ENCODE assay signal across 8 mouse cellular contexts in the genomic region with DNA sequence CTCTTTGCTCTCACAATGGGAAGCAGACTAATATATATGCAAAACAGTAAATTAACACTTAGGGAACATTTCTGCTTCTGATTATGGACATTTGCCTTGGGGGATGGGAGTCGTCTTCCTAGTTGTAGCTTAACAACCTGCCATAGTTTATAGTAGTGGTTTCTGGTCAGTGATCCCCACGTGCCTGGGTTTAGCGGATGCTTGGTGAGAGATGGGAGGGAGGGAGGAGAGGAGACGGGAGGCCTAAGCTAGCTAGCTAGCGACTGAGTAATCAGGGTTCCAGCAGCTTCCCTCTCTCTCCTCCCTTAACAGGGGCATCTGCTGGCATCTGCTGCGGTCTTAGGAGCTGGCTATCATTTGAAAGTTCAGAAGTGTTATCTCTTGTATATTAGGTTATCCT. TPM values are rescaled to one million over a fixed set of nuclear protein-coding genes. Genes with fewer than 3 reads are reported as not detected.
DNase-seq lines count a peak whose midpoint lies in the region; ATAC-seq and TF ChIP-seq lines count a peak whose summit lies in the region.

No protein-coding gene starts in this region.

- H3K27me3 ChIP-seq in cerebellum, adult 2 months (ENCODE audit: control insufficient read depth, insufficient read depth, low read length) = no peaks in the 10 kb centered on the region
- no peaks in the 10 kb centered on the region for H3K27me3 ChIP-seq in hindbrain, embryonic 10.5 days (ENCODE audit: insufficient read depth, poor library complexity, severe bottlenecking)
- H3K27me3 ChIP-seq in hindbrain, embryonic 14.5 days (ENCODE audit: control insufficient read depth, insufficient read depth, low read length) = no peaks in the 10 kb centered on the region
- no peaks in the 10 kb centered on the region for H3K27me3 ChIP-seq in embryonic facial prominence, embryonic 10.5 days (replicated peaks; ENCODE audit: low read depth, poor library complexity, severe bottlenecking)
- H3K27me3 ChIP-seq in kidney, embryonic 15.5 days = no peaks in the 10 kb centered on the region
- H3K27me3 ChIP-seq in liver, embryonic 12.5 days (replicated peaks) = no peaks in the 10 kb centered on the region

- H3K36me3 ChIP-seq in hindbrain, embryonic 10.5 days = no peaks in the 10 kb centered on the region
- no peaks in the 10 kb centered on the region for H3K36me3 ChIP-seq in hindbrain, embryonic 14.5 days (replicated peaks; ENCODE audit: control insufficient read depth, insufficient read depth)
- H3K36me3 ChIP-seq in embryonic facial prominence, embryonic 10.5 days (replicated peaks) = no peaks in the 10 kb centered on the region
- H3K36me3 ChIP-seq in kidney, embryonic 15.5 days = no peaks in the 10 kb centered on the region
- H3K36me3 ChIP-seq in liver, embryonic 12.5 days = no peaks in the 10 kb centered on the region

- ATAC-seq in hindbrain, embryonic 14.5 days (ENCODE audit: low FRiP score) = no peak
- ATAC-seq in kidney, embryonic 15.5 days (replicated peaks; ENCODE audit: low FRiP score) = no peak
- ATAC-seq in liver, embryonic 12.5 days = no peak

- WGBS in cerebellum, adult 2 months = 23% methylated on average over 6 of the region's 6 CpGs
- WGBS in hindbrain, embryonic 10.5 days = 43% methylated on average over 6 of the region's 6 CpGs
- WGBS in hindbrain, embryonic 14.5 days = 28% methylated on average over 6 of the region's 6 CpGs
- WGBS in embryonic facial prominence, embryonic 10.5 days = 37% methylated on average over 6 of the region's 6 CpGs
- WGBS in kidney, embryonic 15.5 days = 23% methylated on average over 6 of the region's 6 CpGs
- 30% methylated on average over 6 of the region's 6 CpGs for WGBS in liver, embryonic 12.5 days (ENCODE audit: insufficient replicate concordance)

- no peak overlapping the region for H3K4me3 ChIP-seq in cerebellum, adult 2 months (replicated peaks; ENCODE audit: insufficient read depth, low read depth, low read length)
- H3K4me3 ChIP-seq in hindbrain, embryonic 10.5 days = no peak overlapping the region
- no peak overlapping the region for H3K4me3 ChIP-seq in hindbrain, embryonic 14.5 days (replicated peaks; ENCODE audit: low read length)
- no peak overlapping the region for H3K4me3 ChIP-seq in embryonic facial prominence, embryonic 10.5 days
- no peak overlapping the region for H3K4me3 ChIP-seq in kidney, embryonic 15.5 days (replicated peaks)
- H3K4me3 ChIP-seq in liver, embryonic 12.5 days = no peak overlapping the region

- H3K4me1 ChIP-seq in cerebellum, adult 2 months (ENCODE audit: control insufficient read depth, insufficient read depth, low read length) = peaks cover 15% of the 10 kb centered on the region
- peaks cover 28% of the 10 kb centered on the region for H3K4me1 ChIP-seq in hindbrain, embryonic 10.5 days (replicated peaks)
- H3K4me1 ChIP-seq in hindbrain, embryonic 14.5 days (replicated peaks; ENCODE audit: control insufficient read depth, insufficient read depth, low read length) = peaks cover 12% of the 10 kb centered on the region
- H3K4me1 ChIP-seq in embryonic facial prominence, embryonic 10.5 days = peaks cover 68% of the 10 kb centered on the region
- peaks cover 24% of the 10 kb centered on the region for H3K4me1 ChIP-seq in kidney, embryonic 15.5 days
- H3K4me1 ChIP-seq in liver, embryonic 12.5 days = no peaks in the 10 kb centered on the region

- no peak for TF ChIP-seq POLR2A in cerebellum, adult 2 months (IDR thresholded peaks at IDR 0.05; ENCODE audit: borderline replicate concordance, insufficient read depth, low read length)

- peak; percentile 21 to 31 for DNase-seq in cerebellum, adult 2 months
- no peak for DNase-seq in cerebellum, postnatal 36 days
- no peak for DNase-seq in hindbrain, embryonic 10.5 days (ENCODE audit: low spot score)
- no peak for DNase-seq in hindbrain, embryonic 14.5 days (ENCODE audit: low spot score)
- no peak for DNase-seq in embryonic facial prominence, embryonic 10.5 days (ENCODE audit: low spot score)
- DNase-seq in T-cell, adult 2 months (ENCODE audit: low spot score) = no peak

- TF ChIP-seq CTCF in cerebellum, adult 2 months (IDR thresholded peaks at IDR 0.05; ENCODE audit: borderline replicate concordance, insufficient read depth, low read depth, low read length) = no peak

- H3K9ac ChIP-seq in hindbrain, embryonic 14.5 days = no peak overlapping the region
- no peak overlapping the region for H3K9ac ChIP-seq in kidney, embryonic 15.5 days
- no peak overlapping the region for H3K9ac ChIP-seq in liver, embryonic 12.5 days

- H3K4me2 ChIP-seq in hindbrain, embryonic 14.5 days (replicated peaks) = no peak overlapping the region
- H3K4me2 ChIP-seq in kidney, embryonic 15.5 days = no peak overlapping the region
- H3K4me2 ChIP-seq in liver, embryonic 12.5 days = no peak overlapping the region

- no peaks in the 10 kb centered on the region for H3K9me3 ChIP-seq in hindbrain, embryonic 10.5 days
- no peaks in the 10 kb centered on the region for H3K9me3 ChIP-seq in hindbrain, embryonic 14.5 days (ENCODE audit: control insufficient read depth, low read length)
- no peaks in the 10 kb centered on the region for H3K9me3 ChIP-seq in embryonic facial prominence, embryonic 10.5 days
- H3K9me3 ChIP-seq in kidney, embryonic 15.5 days (replicated peaks) = no peaks in the 10 kb centered on the region
- H3K9me3 ChIP-seq in liver, embryonic 12.5 days (replicated peaks) = no peaks in the 10 kb centered on the region

- no peak overlapping the region for H3K27ac ChIP-seq in cerebellum, adult 2 months (ENCODE audit: insufficient read depth, low read length)
- H3K27ac ChIP-seq in hindbrain, embryonic 10.5 days = peak overlapping the region; percentile 67; the same call in 1 of the 2 replicates
- no peak overlapping the region for H3K27ac ChIP-seq in hindbrain, embryonic 14.5 days
- H3K27ac ChIP-seq in embryonic facial prominence, embryonic 10.5 days (replicated peaks) = 0 out of 2 replicates have a peak overlapping the region, but pooled peaks have one; percentile 45
- H3K27ac ChIP-seq in kidney, embryonic 15.5 days = peak overlapping the region; percentile 67; the same call in 1 of the 2 replicates
- no peak overlapping the region for H3K27ac ChIP-seq in liver, embryonic 12.5 days

RNA-seq across cellular contexts. Expression of a gene that starts 8.1 kb away (rescaled TPM):
- polyA plus RNA-seq in cerebellum, adult 2 months (2012; rRNA removed) = 29.1 and 29.9 TPM in 2 replicates
- polyA plus RNA-seq in hindbrain, embryonic 10.5 days (2016; fragmentation: Nextera tagmentation; extraction: Ambion mirVana) = 5.6 and 10.1 TPM in 2 replicates
- polyA plus RNA-seq in hindbrain, embryonic 14.5 days (2014; fragmentation: Nextera tagmentation; extraction: Ambion mirVana) = 9.7 and 12.4 TPM in 2 replicates
- 12.7 and 15.3 TPM in 2 replicates for polyA plus RNA-seq in embryonic facial prominence, embryonic 10.5 days (2016; fragmentation: Nextera tagmentation; extraction: Ambion mirVana)
- 19.2 and 19.5 TPM in 2 replicates for polyA plus RNA-seq in kidney, embryonic 15.5 days (2015; fragmentation: Nextera tagmentation; extraction: Ambion mirVana)
- polyA plus RNA-seq in liver, embryonic 12.5 days (2016; fragmentation: Nextera tagmentation; extraction: Ambion mirVana) = 9.7 and 10.8 TPM in 2 replicates

Comparison
In these comparisons a context has a peak if more than half of its experiments do, and no peak if none do; other contexts are left out.
1. DNase-seq: peak in cerebellum, adult 2 months (2 of 2); none in cerebellum, postnatal 36 days (0 of 2), hindbrain, embryonic 10.5 days (single experiment), hindbrain, embryonic 14.5 days (single experiment), embryonic facial prominence, embryonic 10.5 days (single experiment) and T-cell, adult 2 months (single experiment).
2. H3K27ac ChIP-seq: peak in hindbrain, embryonic 10.5 days (single experiment), embryonic facial prominence, embryonic 10.5 days (single experiment) and kidney, embryonic 15.5 days (single experiment); none in cerebellum, adult 2 months (single experiment), hindbrain, embryonic 14.5 days (single experiment) and liver, embryonic 12.5 days (single experiment).